Mouse (Mus musculus) lung, embryonic 16.5 days (tissue): Measurements from ENCODE around the gene Apoh. TPM values are rescaled to one million over a fixed set of nuclear protein-coding genes. Genes with fewer than 3 reads are reported as not detected.

ENCODE experiments used
- ATAC-seq: fragments of 200-750 bp; cut with Nextera tagmentation; 2 replicates; pipeline ENCODE4 v1.8.0; 2017; ENCODE audit warnings: low read depth, mild to moderate bottlenecking, moderate library complexity
- H3K27ac ChIP-seq: fragments of 300-500 bp; sonication (generic); 2 replicates; pipeline ENCODE4 v1.5.1; 2014; ENCODE audit warnings: mild to moderate bottlenecking, control low read depth, low read length
- H3K27me3 ChIP-seq: fragments of 300-500 bp; sonication (generic); 2 replicates; pipeline ENCODE4 v1.6.1; 2014; ENCODE audit warnings: low read depth, low read length, mixed read lengths; ENCODE audit not compliant: control insufficient read depth, insufficient read depth
- H3K36me3 ChIP-seq: fragments of 300-500 bp; sonication (generic); 2 replicates; pipeline ENCODE4 v1.6.1; 2014; ENCODE audit warnings: low read length; ENCODE audit not compliant: control insufficient read depth, insufficient read depth
- H3K4me1 ChIP-seq: fragments of 300-500 bp; sonication (generic); replicated peaks from 2 replicates; pipeline ENCODE4 v1.6.1; 2014; ENCODE audit warnings: low read length, mixed read lengths; ENCODE audit not compliant: control insufficient read depth, insufficient read depth
- H3K4me2 ChIP-seq: fragments of 300-500 bp; sonication (generic); 2 replicates; pipeline ENCODE4 v1.6.1; 2014; ENCODE audit warnings: low read depth, low read length, control low read depth
- H3K4me3 ChIP-seq: fragments of 300-500 bp; sonication (generic); 2 replicates; pipeline ENCODE4 v1.5.1; 2014; ENCODE audit warnings: mild to moderate bottlenecking, low read length, control low read depth
- H3K9ac ChIP-seq: fragments of 300-500 bp; sonication (generic); 2 replicates; pipeline ENCODE4 v1.6.1; 2014; ENCODE audit warnings: low read length, control low read depth
- H3K9me3 ChIP-seq: fragments of 300-500 bp; sonication (generic); 2 replicates; pipeline ENCODE4 v1.6.1; 2016; ENCODE audit warnings: low read length; ENCODE audit not compliant: control insufficient read depth
- WGBS: fragments of 180-500 bp; shearing (Covaris S2); extraction: QIAGEN DNeasy Blood & Tissue Kit; methylation state at CpG from one replicate; pipeline ENCODE4 v1.1.7; 2014; 5-methylcytosine and 5-hydroxymethylcytosine counted together
- polyA plus RNA-seq: library from polyadenylated mRNA; unstranded; fragments of >200 nt; fragmentation: Nextera tagmentation; extraction: Ambion mirVana; gene quantifications from 2 replicates; pipeline ENCODE4 v1.2.1, GENCODE M21; 2015

Apoh gene
- polyA plus RNA-seq, 1 experiment from 2014 or later: 1.2 TPM

DNA sequence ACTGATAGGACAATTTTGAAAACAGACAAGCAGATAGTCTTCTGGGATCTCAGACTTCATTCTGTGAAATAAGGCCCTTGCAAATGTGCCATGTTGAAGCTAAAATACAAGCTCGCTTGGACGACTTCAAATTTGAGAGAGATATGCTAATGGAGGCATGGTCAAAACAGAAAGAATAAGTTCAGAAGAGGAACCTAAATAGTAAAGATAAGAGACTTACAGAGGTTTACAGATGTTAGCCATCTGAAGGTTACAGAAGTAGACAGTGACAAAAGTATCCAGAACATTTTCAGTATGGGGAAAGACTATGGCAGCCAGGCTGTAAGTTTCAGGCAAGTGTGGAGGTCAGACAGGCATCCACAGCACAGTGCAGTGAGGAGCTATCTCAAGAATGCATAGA is 21.0 kb upstream of the Apoh start:
- no peaks in the 10 kb centered on the region for H3K27me3 ChIP-seq
- WGBS: 85% methylated on average over 2 of the region's 2 CpGs

DNA sequence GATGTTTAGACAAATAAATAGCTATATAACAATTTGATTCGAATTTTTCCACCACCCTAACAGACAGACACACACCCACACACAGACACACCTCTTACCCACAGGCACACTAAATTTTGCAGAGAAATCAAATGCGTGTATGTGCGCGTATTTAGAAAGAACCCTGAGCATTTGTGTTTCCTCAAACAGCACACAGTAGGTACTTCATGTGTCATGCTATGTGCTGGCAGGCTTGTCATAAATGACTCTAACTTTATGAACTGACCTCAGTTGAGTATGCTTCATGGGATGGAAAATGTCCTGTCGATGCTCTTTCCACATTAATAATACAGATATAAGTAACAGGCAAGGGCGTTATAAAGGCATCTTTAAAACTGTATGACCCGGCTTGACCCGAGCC is 17.2 kb upstream of the Apoh start:
- 80% methylated on average over 8 of the region's 8 CpGs for WGBS
- Histone ChIP-seq H3K27ac (no peak overlapping the region), H3K4me2 (no peak overlapping the region), H3K27me3 (no peaks in the 10 kb centered on the region), H3K9ac (no peak overlapping the region), H3K4me3 (no peak overlapping the region), H3K36me3 (no peaks in the 10 kb centered on the region), H3K4me1 (no peaks in the 10 kb centered on the region; the same call in none of the 2 replicates), H3K9me3 (no peaks in the 10 kb centered on the region)
- ATAC-seq: no peak

More for the DNA sequence above, 21.0 kb upstream of the Apoh start:
- Histone ChIP-seq H3K4me1 (no peaks in the 10 kb centered on the region), H3K9me3 (no peaks in the 10 kb centered on the region), H3K4me3 (no peak overlapping the region), H3K4me2 (no peak overlapping the region), H3K9ac (no peak overlapping the region), H3K27ac (no peak overlapping the region), H3K36me3 (no peaks in the 10 kb centered on the region)
- ATAC-seq: no peak

GRCm38 (mm10) chr11:108330818-108331217 is 12.3 kb upstream of the Apoh start:
- H3K27me3 ChIP-seq: no peaks in the 10 kb centered on the region
- ATAC-seq: no peak
- no peaks in the 10 kb centered on the region for H3K9me3 ChIP-seq
- peaks cover 3% of the 10 kb centered on the region for H3K4me1 ChIP-seq
- H3K9ac ChIP-seq: no peak overlapping the region
- no peak overlapping the region for H3K4me3 ChIP-seq
- no peak overlapping the region for H3K4me2 ChIP-seq
- no peak overlapping the region for H3K27ac ChIP-seq
- WGBS: 78% methylated on average over 11 of the region's 11 CpGs
- H3K36me3 ChIP-seq: no peaks in the 10 kb centered on the region

DNA sequence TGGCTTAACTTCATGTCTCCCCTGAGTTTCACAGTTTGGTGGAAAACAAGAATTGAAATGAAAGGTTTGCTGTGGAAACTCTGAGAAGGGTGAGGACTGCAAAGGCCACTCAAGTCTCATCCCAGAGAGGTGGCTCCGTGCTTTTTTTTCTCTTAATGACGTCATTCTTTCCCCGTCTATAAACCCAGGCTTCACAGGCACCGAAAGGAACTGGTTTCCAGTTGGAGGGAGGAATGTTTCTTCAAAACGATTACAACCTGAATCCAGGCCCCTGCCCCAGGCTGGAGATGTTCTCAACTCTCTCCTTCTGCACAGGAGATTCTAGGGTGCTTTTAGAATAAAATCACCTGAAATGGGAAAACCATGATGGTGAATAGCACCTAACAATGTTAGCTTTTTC is 10.1 kb upstream of the Apoh start:
- Histone ChIP-seq H3K9ac (no peak overlapping the region), H3K9me3 (no peaks in the 10 kb centered on the region), H3K36me3 (no peaks in the 10 kb centered on the region), H3K27me3 (no peaks in the 10 kb centered on the region), H3K27ac (no peak overlapping the region), H3K4me2 (no peak overlapping the region), H3K4me3 (no peak overlapping the region), H3K4me1 (peaks cover 7% of the 10 kb centered on the region)
- no peak for ATAC-seq
- WGBS: 43% methylated on average over 5 of the region's 5 CpGs

- no peak for ATAC-seq
- Histone ChIP-seq H3K4me2 (no peak overlapping the region), H3K36me3 (no peaks in the 10 kb centered on the region), H3K27me3 (no peaks in the 10 kb centered on the region), H3K9ac (no peak overlapping the region), H3K4me3 (no peak overlapping the region), H3K4me1 (peaks cover 7% of the 10 kb centered on the region), H3K27ac (no peak overlapping the region), H3K9me3 (no peaks in the 10 kb centered on the region)
- WGBS: 53% methylated on average over 8 of the region's 8 CpGs
These were observed 9.4 kb upstream of the Apoh start for GRCm38 (mm10) chr11:108333583-108334379.

DNA sequence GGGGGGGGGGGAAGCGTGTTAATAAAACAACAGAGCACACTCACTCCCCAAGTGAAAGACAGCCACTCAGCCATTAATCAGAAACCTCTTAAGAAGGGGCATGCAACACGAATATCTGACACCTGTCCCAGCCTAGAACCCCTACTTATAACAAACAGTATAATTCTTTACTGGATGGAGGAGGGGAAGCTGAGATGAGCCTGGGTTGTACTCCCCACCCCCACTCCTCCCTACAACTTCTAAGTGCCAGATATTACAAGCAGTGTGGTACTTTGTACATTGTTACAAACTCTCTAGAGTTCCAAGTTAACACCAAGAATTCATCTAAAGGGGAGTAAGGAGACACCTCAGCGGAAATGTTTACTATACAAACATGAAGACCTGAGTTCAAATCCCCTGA is 8.5 kb upstream of the Apoh start:
- Histone ChIP-seq H3K4me2 (no peak overlapping the region), H3K4me1 (peaks cover 7% of the 10 kb centered on the region; the same call in 1 of the 2 replicates), H3K27ac (no peak overlapping the region), H3K36me3 (no peaks in the 10 kb centered on the region), H3K9me3 (no peaks in the 10 kb centered on the region), H3K9ac (no peak overlapping the region), H3K27me3 (no peaks in the 10 kb centered on the region), H3K4me3 (no peak overlapping the region)
- no peak for ATAC-seq
- WGBS: 49% methylated on average over 3 of the region's 3 CpGs

GRCm38 (mm10) chr11:108335536-108335935 is 7.6 kb upstream of the Apoh start:
- peaks cover 7% of the 10 kb centered on the region; the same call in 1 of the 2 replicates for H3K4me1 ChIP-seq
- H3K9me3 ChIP-seq: no peaks in the 10 kb centered on the region
- H3K36me3 ChIP-seq: no peaks in the 10 kb centered on the region
- H3K27me3 ChIP-seq: no peaks in the 10 kb centered on the region
- H3K27ac ChIP-seq: no peak overlapping the region
- WGBS: 80% methylated on average over 4 of the region's 4 CpGs
- H3K9ac ChIP-seq: no peak overlapping the region
- no peak for ATAC-seq
- H3K4me2 ChIP-seq: no peak overlapping the region
- H3K4me3 ChIP-seq: no peak overlapping the region

DNA sequence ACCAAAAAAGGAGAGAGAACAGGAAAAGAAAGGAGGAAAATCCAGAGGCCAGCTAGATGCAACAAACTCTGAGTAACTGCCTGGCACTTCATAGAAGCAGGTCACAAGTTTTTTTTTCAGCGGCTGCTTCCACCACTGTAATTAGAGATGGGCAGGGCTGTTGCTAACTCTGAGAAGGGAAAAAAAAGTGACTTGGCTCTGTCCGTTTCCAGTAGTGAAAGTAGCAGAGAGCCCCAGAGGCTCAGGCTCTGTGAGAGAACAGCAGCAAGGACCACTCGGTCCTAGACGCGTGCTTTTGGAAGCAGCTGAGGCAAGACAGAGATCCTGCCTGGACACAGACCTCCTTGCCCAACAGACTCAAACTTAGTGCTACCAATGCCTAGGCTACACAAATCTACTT is 6.7 kb upstream of the Apoh start:
- ATAC-seq: 0 out of 2 replicates have a peak, but pooled peaks have one; percentile 43
- H3K4me1 ChIP-seq: peaks cover 7% of the 10 kb centered on the region; the same call in 1 of the 2 replicates
- no peak overlapping the region for H3K27ac ChIP-seq
- no peaks in the 10 kb centered on the region for H3K36me3 ChIP-seq
- no peaks in the 10 kb centered on the region for H3K9me3 ChIP-seq
- 23% methylated on average over 5 of the region's 5 CpGs for WGBS
- H3K27me3 ChIP-seq: no peaks in the 10 kb centered on the region
- no peak overlapping the region for H3K9ac ChIP-seq
- no peak overlapping the region for H3K4me3 ChIP-seq
- no peak overlapping the region for H3K4me2 ChIP-seq

DNA sequence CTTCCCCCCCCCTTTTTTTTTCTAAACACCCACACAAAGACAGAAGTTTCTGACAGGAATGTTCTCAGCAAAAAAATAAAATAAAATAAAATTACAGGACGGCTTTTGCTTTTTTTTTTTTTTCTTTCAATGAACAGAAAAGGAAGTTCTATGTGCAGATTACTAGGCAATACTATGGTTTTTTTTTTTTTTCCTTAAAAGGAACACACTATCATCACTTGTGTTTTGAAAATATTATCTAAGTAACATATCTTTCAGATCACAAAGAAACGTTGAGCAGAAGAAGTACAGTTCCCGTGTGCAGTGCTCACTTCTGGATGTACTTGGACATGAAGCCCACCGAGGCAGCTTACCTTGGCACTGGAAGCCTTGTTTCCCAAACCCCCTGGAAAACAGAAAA is 2.9 kb upstream of the Apoh start:
- ATAC-seq: no peak
- Histone ChIP-seq H3K4me3 (no peak overlapping the region), H3K4me1 (peaks cover 15% of the 10 kb centered on the region; the same call in 1 of the 2 replicates), H3K27ac (no peak overlapping the region), H3K27me3 (no peaks in the 10 kb centered on the region; the same call in 1 of the 2 replicates), H3K4me2 (no peak overlapping the region), H3K9ac (no peak overlapping the region), H3K9me3 (no peaks in the 10 kb centered on the region), H3K36me3 (no peaks in the 10 kb centered on the region)
- 74% methylated on average over 4 of the region's 4 CpGs for WGBS
